Mouse (Mus musculus): ENCODE results near the gene Bicral.

DNA sequence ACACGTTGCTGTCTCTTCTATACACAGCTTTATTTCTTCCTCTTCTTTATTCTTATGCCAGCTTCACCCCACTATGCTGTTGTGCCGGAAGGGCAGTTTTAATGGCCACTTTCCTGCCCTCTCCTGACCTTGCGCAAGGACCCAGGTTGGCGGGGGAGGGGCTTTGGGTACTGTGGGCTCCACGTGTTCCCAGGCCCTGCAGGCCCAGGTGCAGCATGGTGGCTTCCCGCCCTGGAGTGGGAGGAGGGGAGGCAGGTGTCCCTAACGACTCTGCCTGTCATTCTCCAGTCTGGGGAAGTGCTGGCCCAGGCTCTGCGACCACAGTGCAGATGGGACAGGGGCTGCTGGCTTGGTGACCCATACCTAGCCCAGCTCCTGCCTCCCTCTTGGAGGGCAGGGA lies 90.4 kb downstream of the Bicral start:
- no peak for TF ChIP-seq JUND (conservative IDR thresholded peaks at IDR 0.05; ENCODE audit: low read depth, low read length)
- peak; percentile 52; the same call in 1 of the 2 replicates for TF ChIP-seq TCF12 (IDR thresholded peaks at IDR 0.05; ENCODE audit: low read depth, low read length)
- no peak for TF ChIP-seq SIN3A (IDR thresholded peaks at IDR 0.05; ENCODE audit: low read length)
- TF ChIP-seq ZNF384 (IDR thresholded peaks at IDR 0.05; ENCODE audit: low read depth, low read length): no peak
